Mouse (Mus musculus) urinary bladder, postnatal 36 days (tissue): ENCODE measurements around the gene Vegfa.

ENCODE experiments used
- DNase-seq, 2 experiments: peaks; one replicate each; pipeline ENCODE4 v3.0.0; 2022; ENCODE audit warnings: low spot score in 2 of 2, mixed read lengths in 1 of 2

Vegfa gene

DNA sequence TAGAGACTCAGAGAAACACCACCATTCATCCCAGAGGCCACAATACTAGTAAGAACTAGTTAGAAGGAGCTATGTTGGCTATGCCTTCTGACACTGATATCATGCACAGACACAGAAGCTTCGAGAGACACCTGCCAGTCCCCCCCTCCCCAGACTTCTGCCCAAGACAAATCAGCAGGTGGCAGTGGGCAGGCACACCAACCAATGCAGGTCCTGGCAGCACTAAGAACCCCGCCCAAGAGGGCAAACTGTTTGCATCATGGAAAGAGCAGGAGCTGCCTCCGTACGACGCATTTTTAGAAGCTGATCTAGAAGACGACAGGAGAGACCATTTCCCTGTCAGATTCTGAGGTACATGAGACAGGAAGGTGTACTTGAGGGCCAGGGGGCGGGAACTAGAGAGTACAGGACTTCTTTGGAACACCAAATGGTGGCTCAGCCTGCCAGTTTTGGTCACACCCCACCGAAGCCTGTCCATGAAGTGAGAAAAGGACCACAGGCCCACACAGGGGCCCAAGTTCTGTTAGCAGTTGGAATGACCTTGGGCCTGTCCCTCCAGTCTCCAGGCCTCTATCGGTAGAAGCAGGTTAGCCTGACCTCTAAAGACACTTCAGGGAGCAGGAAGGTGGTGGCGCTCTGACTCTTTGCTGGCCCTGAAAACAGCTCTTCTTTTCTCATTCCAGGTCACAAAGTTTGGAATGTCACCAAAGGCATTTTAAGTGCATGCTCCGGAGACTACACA is 6.1 kb downstream of the Vegfa start:
- no peak for DNase-seq

DNA sequence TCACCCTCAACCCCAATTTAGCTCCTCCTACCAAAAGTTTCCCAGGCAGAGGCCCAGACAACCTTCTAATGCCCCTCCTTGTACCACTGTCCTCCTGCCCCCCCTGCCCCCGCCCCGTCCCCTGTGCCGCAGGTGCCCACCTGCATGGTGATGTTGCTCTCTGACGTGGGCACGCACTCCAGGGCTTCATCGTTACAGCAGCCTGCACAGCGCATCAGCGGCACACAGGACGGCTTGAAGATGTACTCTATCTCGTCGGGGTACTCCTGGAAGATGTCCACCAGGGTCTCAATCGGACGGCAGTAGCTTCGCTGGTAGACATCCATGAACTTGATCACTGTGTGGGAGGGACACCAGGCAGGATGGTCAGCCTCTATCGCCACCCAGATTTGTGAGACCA is 7.0 kb downstream of the Vegfa start:
- no peak for DNase-seq

DNA sequence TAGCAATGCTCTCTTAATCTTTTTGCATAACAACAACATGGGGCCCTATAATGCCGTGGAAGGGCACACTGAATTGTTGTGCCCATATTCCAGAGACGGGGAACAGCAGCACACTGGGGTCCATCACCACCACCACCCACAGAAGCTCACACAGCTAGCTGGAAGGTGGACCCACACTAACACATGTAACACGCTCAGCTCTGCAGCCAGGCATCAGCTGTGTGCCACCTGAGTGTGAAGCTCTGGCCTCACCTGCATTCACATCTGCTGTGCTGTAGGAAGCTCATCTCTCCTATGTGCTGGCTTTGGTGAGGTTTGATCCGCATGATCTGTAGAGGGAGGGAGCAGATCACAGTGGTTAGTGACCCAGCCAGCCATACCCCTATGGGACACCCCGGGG is 8.0 kb downstream of the Vegfa start:
- no peak for DNase-seq

GRCm38 (mm10) chr17:46023572-46023971 is 8.6 kb downstream of the Vegfa start:
- DNase-seq, result no peak

DNA sequence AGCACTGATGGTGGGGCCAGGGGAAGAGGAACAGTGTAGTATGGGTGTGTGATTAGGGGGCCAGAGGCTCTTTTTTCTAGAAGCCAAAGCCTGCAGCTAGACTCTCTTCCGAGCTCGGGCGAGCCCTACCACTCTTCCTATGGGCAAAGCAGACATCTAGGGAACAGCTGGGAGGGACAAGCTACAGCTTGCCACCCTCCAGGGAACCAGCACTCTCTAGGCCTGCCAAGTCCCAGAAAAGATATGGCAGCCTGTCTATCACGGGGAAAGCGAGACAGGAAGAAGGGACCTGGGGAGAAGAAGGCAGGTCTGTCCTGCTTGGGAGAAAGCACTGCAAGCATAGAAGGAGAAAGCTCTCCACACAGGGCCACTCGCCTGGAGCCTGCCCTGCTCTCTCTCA is 9.2 kb downstream of the Vegfa start:
- DNase-seq, result no peak

DNA sequence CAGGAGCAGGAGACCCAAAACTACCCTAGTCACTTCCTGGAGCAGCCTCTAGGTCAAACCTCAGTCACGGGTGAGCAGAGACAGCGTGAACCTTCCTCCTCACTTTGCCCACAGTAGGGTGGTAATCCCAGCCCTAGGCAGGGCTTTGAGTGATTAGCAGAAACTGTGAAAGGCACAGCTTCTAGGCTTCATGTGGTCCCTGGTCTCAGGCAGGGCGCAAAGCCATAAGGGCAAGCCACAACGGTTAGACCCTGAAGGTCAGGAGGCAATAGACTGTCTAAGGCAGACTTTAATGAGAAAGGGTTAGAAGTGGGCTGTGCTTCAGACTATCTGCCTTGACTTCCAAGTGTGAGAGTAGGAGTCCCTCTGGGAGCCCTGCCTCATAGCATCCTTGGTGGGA is 9.7 kb downstream of the Vegfa start:
- no peak for DNase-seq

GRCm38 (mm10) chr17:46021760-46022159 is 10.4 kb downstream of the Vegfa start:
- DNase-seq, result no peak

- no peak for DNase-seq
These were observed 11.0 kb downstream of the Vegfa start for GRCm38 (mm10) chr17:46021173-46021572.

- no peak for DNase-seq
These were observed 11.6 kb downstream of the Vegfa start for GRCm38 (mm10) chr17:46020579-46020978.

DNA sequence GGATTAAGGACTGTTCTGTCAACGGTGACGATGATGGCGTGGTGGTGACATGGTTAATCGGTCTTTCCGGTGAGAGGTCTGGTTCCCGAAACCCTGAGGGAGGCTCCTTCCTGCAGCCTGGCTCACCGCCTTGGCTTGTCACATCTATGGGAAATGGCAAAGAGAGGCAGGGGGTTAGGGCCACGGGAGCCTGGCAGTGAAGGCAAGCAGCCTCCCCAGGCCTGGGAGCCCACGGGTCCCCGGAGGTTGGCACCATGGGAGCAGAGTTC is 13.5 kb downstream of the Vegfa start:
- no peak for DNase-seq

DNA sequence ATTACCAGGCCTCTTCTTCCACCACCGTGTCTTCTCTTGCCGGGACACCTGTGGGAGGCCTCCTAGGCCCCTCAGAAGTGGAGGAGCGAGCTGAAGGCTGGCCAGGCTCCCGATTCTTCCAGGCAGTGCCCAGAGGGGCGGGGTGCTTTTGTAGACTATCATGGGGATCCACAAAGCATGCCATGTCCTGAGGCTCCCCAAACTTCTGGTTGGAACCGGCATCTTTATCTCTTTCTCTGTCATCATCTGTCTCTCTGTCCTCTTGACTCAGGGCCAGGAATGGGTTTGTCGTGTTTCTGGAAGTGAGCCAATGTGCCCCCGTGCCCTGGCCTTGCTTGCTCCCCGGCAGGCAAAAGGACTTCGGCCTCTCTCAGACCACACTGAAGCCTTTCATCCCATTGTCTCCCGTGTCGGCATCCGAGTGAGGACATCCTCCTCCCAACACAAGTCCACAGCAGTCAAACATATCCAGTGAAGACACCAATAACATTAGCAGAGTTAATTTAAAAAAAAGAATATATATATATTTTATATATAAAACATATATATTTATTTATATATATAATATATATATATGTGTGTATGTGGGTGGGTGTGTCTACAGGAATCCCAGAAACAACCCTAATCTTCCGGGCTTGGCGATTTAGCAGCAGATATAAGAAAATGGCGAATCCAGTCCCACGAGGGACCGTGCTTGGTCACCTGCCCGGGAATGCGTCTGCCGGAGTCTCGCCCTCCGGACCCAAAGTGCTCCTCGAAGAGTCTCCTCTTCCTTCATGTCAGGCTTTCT is 14.0 kb downstream of the Vegfa start:
- no peak for DNase-seq

GRCm38 (mm10) chr17:46016617-46017016 is 15.6 kb downstream of the Vegfa start:
- no peak for DNase-seq

GRCm38 (mm10) chr17:46015967-46016366 is 16.2 kb downstream of the Vegfa start:
- DNase-seq, result no peak

DNA sequence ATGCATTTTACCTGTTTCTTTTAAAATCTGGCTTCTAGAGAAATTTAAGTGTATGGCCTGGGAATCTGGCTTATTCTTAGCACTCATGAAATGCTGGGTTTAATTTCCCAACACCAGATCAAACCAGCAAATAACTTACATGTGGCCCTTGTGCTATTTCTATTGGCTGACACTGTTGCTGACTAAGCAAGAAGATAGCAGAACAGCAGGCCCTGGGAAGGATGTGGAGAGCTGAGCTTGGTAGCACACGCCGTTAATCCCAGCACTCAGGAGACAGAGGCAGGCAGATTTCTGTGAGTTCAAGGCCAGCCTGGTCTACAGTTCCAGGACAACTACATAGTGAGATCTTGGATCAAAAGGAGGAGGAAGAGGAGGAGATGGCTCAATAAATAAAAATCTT is 17.2 kb downstream of the Vegfa start:
- no peak for DNase-seq

DNA sequence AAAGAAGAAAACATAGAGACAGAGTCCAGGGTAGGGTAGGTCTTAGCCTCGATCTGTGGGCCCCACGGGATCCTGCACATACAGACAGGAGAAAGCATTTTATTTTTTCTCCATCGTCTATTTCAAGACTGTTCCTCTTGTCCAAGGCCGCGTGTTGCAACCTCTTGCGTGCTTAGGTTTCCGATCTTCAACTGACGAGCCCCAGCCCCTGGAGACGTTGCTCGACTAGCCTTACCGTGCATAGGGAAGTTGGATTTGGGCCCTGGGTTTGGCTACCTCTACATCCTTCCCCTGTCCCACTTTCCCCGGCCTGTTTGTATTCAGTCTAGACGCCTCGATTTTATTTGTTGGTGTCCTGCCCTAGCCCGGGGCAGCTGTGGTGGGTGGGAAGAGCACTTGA is 18.6 kb downstream of the Vegfa start:
- no peak for DNase-seq

- DNase-seq, result no peak
These were observed 20.0 kb downstream of the Vegfa start for GRCm38 (mm10) chr17:46012211-46012610.

GRCm38 (mm10) chr17:46010462-46010861 is 21.7 kb downstream of the Vegfa start:
- DNase-seq, result no peak

DNA sequence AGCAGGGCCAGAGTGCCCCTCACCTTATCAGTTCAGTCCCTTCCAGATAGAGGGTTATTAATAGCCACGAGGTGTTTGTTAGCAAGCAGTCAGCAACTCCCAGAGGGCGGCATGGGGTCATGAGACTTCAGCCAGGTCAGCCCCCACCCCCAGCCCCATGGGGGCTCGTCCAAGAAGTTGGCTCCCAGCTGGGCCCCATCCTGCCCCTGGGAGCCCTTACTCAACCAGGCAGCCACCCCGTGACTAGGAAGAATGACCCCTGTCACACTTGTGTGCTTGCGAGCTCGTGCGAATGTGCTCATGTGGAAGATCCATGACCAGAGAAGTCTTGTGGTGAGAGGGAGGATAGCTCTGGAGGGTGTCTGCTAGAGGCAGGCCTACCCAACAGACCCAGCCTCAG is 23.0 kb downstream of the Vegfa start:
- peak in 1 of 2 experiments; percentile 61 for DNase-seq

- DNase-seq, result peak in 1 of 2 experiments; percentile 27
These were observed 26.7 kb downstream of the Vegfa start for GRCm38 (mm10) chr17:46005458-46005857.

DNA sequence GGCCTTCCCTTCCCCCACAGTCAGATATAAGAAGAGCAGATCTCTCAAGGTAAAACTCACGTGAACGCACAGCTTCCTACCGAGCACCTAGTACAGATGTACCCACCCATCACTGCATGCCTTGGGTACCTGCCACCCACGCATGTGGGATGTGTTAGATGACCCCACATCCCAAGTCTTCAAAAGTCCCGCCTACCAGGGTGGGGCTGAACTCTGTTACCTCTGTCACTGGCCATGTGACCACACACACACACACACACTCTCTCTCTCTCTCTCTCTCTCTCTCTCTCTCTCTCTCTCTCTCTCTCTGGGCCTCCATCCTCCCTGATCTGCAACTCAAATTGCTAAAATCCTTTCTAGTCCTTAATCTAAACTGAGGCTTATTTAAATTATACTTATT is 27.7 kb downstream of the Vegfa start:
- no peak for DNase-seq

GRCm38 (mm10) chr17:46003717-46004481 is 28.3 kb downstream of the Vegfa start:
- peak in 1 of 2 experiments; percentile 54 for DNase-seq

DNA sequence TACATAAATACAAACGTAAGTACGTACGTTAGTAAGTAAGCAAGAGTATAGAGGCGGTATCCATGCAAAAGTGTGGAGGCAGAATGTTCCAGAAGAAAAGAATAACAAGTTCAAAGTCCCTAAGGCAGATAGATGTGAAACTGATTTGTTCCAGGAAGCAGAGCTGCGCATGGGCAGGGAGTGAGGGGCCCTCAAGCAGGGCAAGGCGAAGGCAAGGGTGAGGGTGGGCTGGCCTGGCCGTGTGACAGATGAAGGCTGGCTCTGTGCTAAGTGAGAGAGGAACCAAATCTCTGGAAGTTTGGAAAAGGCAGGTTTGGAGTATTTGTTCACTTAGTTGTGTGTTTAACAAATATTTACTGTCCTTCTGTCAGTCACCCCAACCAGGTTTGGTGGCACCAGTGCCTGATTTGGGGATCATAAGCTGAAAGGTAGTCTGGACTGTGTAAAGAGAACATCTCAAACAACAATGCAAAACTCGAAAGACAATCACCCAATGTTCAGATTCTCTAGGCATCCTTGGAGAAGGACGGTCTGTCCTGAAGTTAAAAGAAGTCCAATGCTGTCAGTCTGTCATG is 32.7 kb downstream of the Vegfa start:
- DNase-seq, result no peak
